Mouse (Mus musculus) kidney, adult 2 months (tissue): ENCODE results near the gene Gabrr3.

Experiments
- CTCF ChIP-seq: fragments of 200-500 bp; conservative IDR thresholded peaks from 2 replicates; pipeline ENCODE4 v1.5.1; 2011; ENCODE audit warnings: low read depth, mild to moderate bottlenecking, control low read depth, low read length, moderate library complexity, mixed read lengths; ENCODE audit not compliant: insufficient read depth, insufficient read length
- POLR2A ChIP-seq: fragments of 200-500 bp; IDR thresholded peaks from one replicate; pipeline ENCODE4 v1.6.1; 2011; ENCODE audit warnings: low read depth, low read length, control low read depth

GRCm38 (mm10) chr16:59493199-59493598 lies 86.1 kb downstream of the Gabrr3 start:
- TF ChIP-seq CTCF: no peak
- TF ChIP-seq POLR2A: no peak
